Mouse (Mus musculus) forebrain, embryonic 16.5 days (tissue): ENCODE measurements around the gene Flna. TPM values are rescaled to one million over a fixed set of nuclear protein-coding genes. Genes with fewer than 3 reads are reported as not detected.

Experiments
- ATAC-seq: fragments of 200-750 bp; cut with Nextera tagmentation; 2 replicates; pipeline ENCODE4 v1.8.0; 2017; ENCODE audit warnings: mild to moderate bottlenecking, moderate library complexity
- H3K27ac ChIP-seq: fragments of 300-500 bp; sonication (generic); 2 replicates; pipeline ENCODE4 v1.5.1; 2014; ENCODE audit warnings: low read length, control low read depth
- H3K27me3 ChIP-seq: fragments of 300-500 bp; sonication (generic); replicated peaks from 2 replicates; pipeline ENCODE4 v1.6.1; 2014; ENCODE audit warnings: low read length; ENCODE audit not compliant: control insufficient read depth, insufficient read depth
- H3K36me3 ChIP-seq: fragments of 300-500 bp; sonication (generic); 2 replicates; pipeline ENCODE4 v1.6.1; 2014; ENCODE audit not compliant: control insufficient read depth, insufficient read depth
- H3K4me1 ChIP-seq: fragments of 300-500 bp; sonication (generic); replicated peaks from 2 replicates; pipeline ENCODE4 v1.6.1; 2014; ENCODE audit warnings: low read length; ENCODE audit not compliant: control insufficient read depth, insufficient read depth
- H3K4me2 ChIP-seq: fragments of 300-500 bp; sonication (generic); 2 replicates; pipeline ENCODE4 v1.6.1; 2014; ENCODE audit warnings: mild to moderate bottlenecking, low read length, control low read depth
- H3K4me3 ChIP-seq: fragments of 300-500 bp; sonication (generic); replicated peaks from 2 replicates; pipeline ENCODE4 v1.5.1; 2014; ENCODE audit warnings: mild to moderate bottlenecking, low read length, control low read depth
- H3K9ac ChIP-seq: fragments of 300-500 bp; sonication (generic); replicated peaks from 2 replicates; pipeline ENCODE4 v1.6.1; 2014; ENCODE audit warnings: low read depth, low read length, control low read depth
- H3K9me3 ChIP-seq: fragments of 300-500 bp; sonication (generic); 2 replicates; pipeline ENCODE4 v1.6.1; 2016; ENCODE audit warnings: low read length; ENCODE audit not compliant: control insufficient read depth
- WGBS: fragments of 180-500 bp; shearing (Covaris S2); extraction: QIAGEN DNeasy Blood & Tissue Kit; methylation state at CpG from one replicate; pipeline ENCODE4 v1.1.7; 2014; 5-methylcytosine and 5-hydroxymethylcytosine counted together
- polyA plus RNA-seq: library from polyadenylated mRNA; unstranded; fragments of >200 nt; fragmentation: Nextera tagmentation; extraction: Ambion mirVana; gene quantifications from 2 replicates; pipeline ENCODE4 v1.2.1, GENCODE M21; 2015

The Flna gene
- polyA plus RNA-seq, result 126 and 133 TPM in 2 replicates

GRCm38 (mm10) chrX:74249615-74250014 is at the start of gene Flna:
Gene Flna, minus strand, starts transcription at chrX:74249820.
- ATAC-seq, result no peak

DNA sequence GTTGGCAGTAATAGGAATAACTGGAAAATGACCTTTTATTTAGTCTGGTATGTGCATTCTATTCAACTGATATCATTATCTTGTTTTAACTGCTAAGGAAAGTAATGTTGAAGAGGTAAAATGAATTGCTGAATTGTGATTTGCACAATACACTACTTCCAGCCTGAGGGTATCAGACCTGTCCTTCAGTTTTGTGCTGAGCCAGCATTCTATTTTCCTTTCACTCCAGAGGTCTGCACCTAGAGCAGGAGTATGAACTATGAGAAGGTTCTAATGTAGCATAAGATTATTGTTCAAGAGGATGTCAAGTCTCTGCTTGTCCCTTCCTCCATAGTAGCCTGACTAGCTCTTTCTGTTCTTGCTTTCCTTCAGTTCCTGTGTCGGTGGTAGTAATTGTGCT is 48.7 kb upstream of the Flna start:
- no peak for ATAC-seq
- H3K9ac ChIP-seq, result no peak overlapping the region
- H3K27me3 ChIP-seq, result no peaks in the 10 kb centered on the region
- H3K9me3 ChIP-seq, result no peaks in the 10 kb centered on the region
- H3K4me3 ChIP-seq, result no peak overlapping the region
- 82% methylated on average over 1 of the region's 1 CpGs for WGBS
- no peak overlapping the region for H3K4me2 ChIP-seq
- peaks cover 3% of the 10 kb centered on the region; the same call in 1 of the 2 replicates for H3K36me3 ChIP-seq
- H3K4me1 ChIP-seq, result peaks cover 12% of the 10 kb centered on the region
- H3K27ac ChIP-seq, result no peak overlapping the region

More at GRCm38 (mm10) chrX:74249615-74250014, at the start of gene Flna:
- peaks cover 5% of the 10 kb centered on the region; the same call in 1 of the 2 replicates for H3K4me1 ChIP-seq
- no peak within 1 kb of the TSS for H3K27ac ChIP-seq
- WGBS, result 22% methylated on average over 38 of the region's 38 CpGs
- H3K27me3 ChIP-seq, result no peaks in the 10 kb centered on the region
- H3K4me2 ChIP-seq, result peak within 1 kb of the TSS; percentile 54
- H3K9ac ChIP-seq, result peak within 1 kb of the TSS; percentile 66
- H3K9me3 ChIP-seq, result no peaks in the 10 kb centered on the region
- peak within 1 kb of the TSS; percentile 48 for H3K4me3 ChIP-seq
- H3K36me3 ChIP-seq, result no peaks in the 10 kb centered on the region

DNA sequence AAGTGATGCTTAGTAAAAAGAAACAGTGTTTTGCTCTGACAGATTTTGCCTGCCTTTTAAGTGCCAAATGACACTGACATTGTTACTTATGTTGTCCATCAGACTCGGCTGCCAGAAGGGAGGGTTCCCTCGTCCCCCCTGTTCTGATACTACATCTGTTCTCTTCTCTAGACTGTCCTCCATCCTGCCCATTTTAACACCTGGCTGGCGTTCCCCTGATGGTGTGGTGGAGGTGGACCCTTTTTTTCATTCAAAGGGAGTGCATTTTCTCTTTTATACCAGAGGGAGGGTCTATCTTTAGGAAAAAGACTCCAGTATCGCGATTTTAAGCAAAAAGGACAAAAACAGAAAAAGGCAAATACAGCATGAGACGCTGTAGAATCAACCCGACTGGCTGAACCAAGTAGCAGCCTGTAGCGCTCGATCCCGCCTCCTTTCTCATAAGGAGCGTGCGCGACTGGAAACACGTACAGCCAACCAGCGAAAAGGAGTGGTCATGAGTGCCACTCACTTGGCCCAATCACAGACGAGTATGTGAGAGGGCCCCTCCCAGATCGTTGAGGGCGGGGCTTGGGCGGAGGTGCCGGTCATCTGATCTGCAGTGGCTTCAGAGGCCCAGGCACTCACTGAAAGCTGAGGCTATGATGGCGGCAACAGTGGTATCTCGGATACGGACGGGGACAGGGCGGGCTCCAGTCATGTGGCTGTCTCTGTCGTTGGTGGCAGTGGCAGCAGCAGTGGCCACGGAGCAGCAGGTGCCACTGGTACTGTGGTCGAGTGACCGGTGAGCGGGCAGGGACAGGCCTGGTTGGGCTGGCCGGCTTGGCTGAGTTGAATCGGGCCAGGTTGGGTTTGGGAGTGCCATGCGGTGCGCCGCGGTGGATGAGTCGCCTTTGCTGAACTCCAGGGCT is 47.2 kb upstream of the Flna start, which contains the start of gene Atp6ap1:
TSS of gene Atp6ap1 (plus strand) at position 560 of the 911 bp plus-strand sequence.
- Histone ChIP-seq H3K9ac (peak within 1 kb of the TSS; percentile 81), H3K27me3 (no peaks in the 10 kb centered on the region), H3K9me3 (no peaks in the 10 kb centered on the region), H3K4me2 (peak within 1 kb of the TSS; percentile 71), H3K4me3 (peak within 1 kb of the TSS; percentile 71), H3K4me1 (peaks cover 12% of the 10 kb centered on the region), H3K36me3 (0 out of 2 replicates have a peak, but pooled peaks cover 3% of the 10 kb centered on the region), H3K27ac (peak within 1 kb of the TSS; percentile 85)
- WGBS, result 16% methylated on average over 37 of the region's 37 CpGs
- ATAC-seq, result peak; percentile 99

DNA sequence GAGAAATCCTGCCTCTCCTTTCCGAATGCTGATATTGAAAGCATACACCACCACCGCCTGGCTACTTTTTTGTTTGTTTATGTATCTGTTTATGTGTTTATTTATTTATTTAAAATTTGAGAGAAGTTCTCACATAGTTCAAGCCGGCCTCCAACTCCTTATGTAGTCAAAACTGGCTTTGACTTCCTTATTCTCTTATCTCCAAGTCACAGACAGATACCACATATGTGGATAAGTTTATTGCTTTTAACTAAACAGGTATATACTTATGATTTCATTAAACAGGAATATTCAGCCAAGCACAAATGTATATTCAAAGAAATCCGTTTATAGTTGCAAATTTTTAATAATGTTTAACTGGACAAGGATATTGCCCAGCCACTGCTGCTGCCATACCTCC is 43.8 kb upstream of the Flna start:
- no peak overlapping the region for H3K4me2 ChIP-seq
- H3K27me3 ChIP-seq, result no peaks in the 10 kb centered on the region
- H3K4me1 ChIP-seq, result peaks cover 6% of the 10 kb centered on the region
- 81% methylated on average over 4 of the region's 4 CpGs for WGBS
- H3K9ac ChIP-seq, result no peak overlapping the region
- H3K4me3 ChIP-seq, result no peak overlapping the region
- no peaks in the 10 kb centered on the region for H3K9me3 ChIP-seq
- no peak for ATAC-seq
- H3K36me3 ChIP-seq, result no peaks in the 10 kb centered on the region
- H3K27ac ChIP-seq, result no peak overlapping the region

GRCm38 (mm10) chrX:74283092-74283437 is 33.4 kb upstream of the Flna start:
- WGBS, result 41% methylated on average over 5 of the region's 5 CpGs
- peak overlapping the region; percentile 78 for H3K9ac ChIP-seq
- peak overlapping the region; percentile 65; the same call in 1 of the 2 replicates for H3K27ac ChIP-seq
- H3K27me3 ChIP-seq, result no peaks in the 10 kb centered on the region
- peak overlapping the region; percentile 61 for H3K4me3 ChIP-seq
- H3K4me1 ChIP-seq, result peaks cover 18% of the 10 kb centered on the region
- no peaks in the 10 kb centered on the region for H3K9me3 ChIP-seq
- H3K36me3 ChIP-seq, result no peaks in the 10 kb centered on the region
- H3K4me2 ChIP-seq, result peak overlapping the region; percentile 59
- ATAC-seq, result no peak

GRCm38 (mm10) chrX:74282395-74283091 is 32.9 kb upstream of the Flna start:
- Histone ChIP-seq H3K27ac (peak overlapping the region; percentile 65), H3K4me2 (peak overlapping the region; percentile 74), H3K4me3 (peak overlapping the region; percentile 61), H3K27me3 (no peaks in the 10 kb centered on the region), H3K36me3 (no peaks in the 10 kb centered on the region), H3K4me1 (peaks cover 18% of the 10 kb centered on the region), H3K9ac (peak overlapping the region; percentile 78), H3K9me3 (no peaks in the 10 kb centered on the region)
- 25% methylated on average over 39 of the region's 39 CpGs for WGBS
- peak; percentile 87 for ATAC-seq

DNA sequence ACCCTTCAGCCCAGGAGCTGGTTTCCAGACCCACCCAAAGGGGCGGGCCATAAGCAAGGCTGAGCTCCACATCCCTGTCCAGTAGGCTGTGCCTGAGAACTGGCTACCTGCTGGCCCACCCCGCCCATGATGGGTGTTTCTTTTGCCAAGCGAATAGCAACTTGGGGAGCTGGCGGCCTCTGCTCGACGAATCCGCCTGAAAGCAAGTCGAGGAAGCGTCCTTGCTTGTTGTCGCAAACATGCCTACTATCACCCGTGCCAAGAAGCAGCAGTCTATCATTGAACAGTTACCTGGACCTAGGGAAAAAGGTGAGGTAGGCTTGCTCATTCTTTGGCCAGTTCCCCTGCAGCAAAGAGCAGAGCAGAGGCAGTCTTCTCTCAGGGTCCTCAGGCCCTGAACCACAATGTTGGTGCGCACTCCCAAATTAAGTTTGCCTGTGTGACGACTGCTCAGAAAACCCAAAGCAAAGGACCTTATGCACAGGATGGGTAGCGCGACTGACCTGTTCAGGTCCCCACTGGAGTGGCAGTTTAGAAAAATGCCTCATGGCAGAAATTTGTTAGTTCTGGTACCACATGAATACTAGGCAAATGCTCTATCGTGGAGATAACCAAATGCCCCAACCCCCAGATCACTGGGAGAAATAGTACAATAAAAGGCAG is 32.2 kb upstream of the Flna start, which contains the start of the genes Taz and Dnase1l1:
TSS of gene Taz (plus strand) at position 181 of the 663 bp plus-strand sequence.
TSS of gene Dnase1l1 (minus strand) at position 606 of the 663 bp plus-strand sequence.
- Histone ChIP-seq H3K27me3 (no peaks in the 10 kb centered on the region), H3K9me3 (no peaks in the 10 kb centered on the region), H3K9ac (peak within 1 kb of the TSS; percentile 78), H3K36me3 (no peaks in the 10 kb centered on the region), H3K4me2 (peak within 1 kb of the TSS; percentile 74), H3K4me3 (peak within 1 kb of the TSS; percentile 61), H3K27ac (peak within 1 kb of the TSS; percentile 65), H3K4me1 (peaks cover 18% of the 10 kb centered on the region)
- WGBS, result 19% methylated on average over 16 of the region's 16 CpGs
- ATAC-seq, result peak; percentile 41

- Histone ChIP-seq H3K27me3 (no peaks in the 10 kb centered on the region), H3K4me2 (peak overlapping the region; percentile 74), H3K4me1 (peaks cover 18% of the 10 kb centered on the region), H3K36me3 (no peaks in the 10 kb centered on the region), H3K9ac (peak overlapping the region; percentile 78), H3K9me3 (no peaks in the 10 kb centered on the region), H3K27ac (no peak overlapping the region), H3K4me3 (peak overlapping the region; percentile 61)
- no peak; the same call in 1 of the 2 replicates for ATAC-seq
- 9% methylated on average over 14 of the region's 14 CpGs for WGBS
Observed at GRCm38 (mm10) chrX:74281041-74281731, 31.6 kb upstream of the Flna start.
